ENCODE assay signal across 19 mouse cellular contexts in genomic region chr2:28064339-28065080, GRCm38 (mm10). TPM values are rescaled to one million over a fixed set of nuclear protein-coding genes. Genes with fewer than 3 reads are reported as not detected.
DNase-seq lines count a peak whose midpoint lies in the region; ATAC-seq lines count a peak whose summit lies in the region.
"Had no signal": no experiment of that assay in that cellular context is flagged by ENCODE, and none has a peak within 500 bp of the region (broad histone marks: within the 10 kb centered on the region; RNA-seq: fewer than 3 reads in every experiment).

No protein-coding gene starts in this region.

- H3K36me3 ChIP-seq in heart, embryonic 13.5 days, result no peaks in the 10 kb centered on the region
- H3K36me3 ChIP-seq in liver, embryonic 12.5 days, result no peaks in the 10 kb centered on the region
- H3K36me3 ChIP-seq in stomach, embryonic 16.5 days (ENCODE audit: control insufficient read depth, insufficient read depth, low read length), result no peaks in the 10 kb centered on the region
- H3K36me3 ChIP-seq: kidney, embryonic 15.5 days; midbrain, embryonic 12.5 days; neural tube, embryonic 15.5 days had no signal

- no peak overlapping the region for H3K4me3 ChIP-seq in heart, embryonic 13.5 days
- no peak overlapping the region for H3K4me3 ChIP-seq in liver, embryonic 12.5 days
- no peak overlapping the region for H3K4me3 ChIP-seq in stomach, embryonic 16.5 days (replicated peaks; ENCODE audit: low read length)
- H3K4me3 ChIP-seq: kidney, embryonic 15.5 days; left cerebral cortex, adult 2 months; midbrain, embryonic 12.5 days; neural tube, embryonic 15.5 days had no signal

- no peak overlapping the region for H3K9ac ChIP-seq in heart, embryonic 13.5 days
- peak overlapping the region; percentile 71 for H3K9ac ChIP-seq in liver, embryonic 12.5 days
- no peak overlapping the region for H3K9ac ChIP-seq in stomach, embryonic 16.5 days (ENCODE audit: low read length)
- H3K9ac ChIP-seq: kidney, embryonic 15.5 days; midbrain, embryonic 12.5 days; neural tube, embryonic 15.5 days had no signal

- no peaks in the 10 kb centered on the region for H3K9me3 ChIP-seq in heart, embryonic 13.5 days
- H3K9me3 ChIP-seq in liver, embryonic 12.5 days (replicated peaks), result no peaks in the 10 kb centered on the region
- H3K9me3 ChIP-seq in stomach, embryonic 16.5 days (replicated peaks; ENCODE audit: control insufficient read depth, low read length), result no peaks in the 10 kb centered on the region
- H3K9me3 ChIP-seq: kidney, embryonic 15.5 days; midbrain, embryonic 12.5 days; neural tube, embryonic 15.5 days had no signal

- H3K4me2 ChIP-seq in heart, embryonic 13.5 days, result no peak overlapping the region
- H3K4me2 ChIP-seq in liver, embryonic 12.5 days, result peak overlapping the region; percentile 50
- no peak overlapping the region for H3K4me2 ChIP-seq in stomach, embryonic 16.5 days (ENCODE audit: low read depth, low read length)
- H3K4me2 ChIP-seq: kidney, embryonic 15.5 days; midbrain, embryonic 12.5 days; neural tube, embryonic 15.5 days had no signal

- 63% methylated on average over 7 of the region's 7 CpGs for WGBS in heart, embryonic 13.5 days
- 24% methylated on average over 7 of the region's 7 CpGs for WGBS in liver, embryonic 12.5 days (ENCODE audit: insufficient replicate concordance)
- 57% methylated on average over 7 of the region's 7 CpGs for WGBS in stomach, embryonic 16.5 days

- peak overlapping the region; percentile 20; the same call in 1 of the 2 replicates for H3K27ac ChIP-seq in heart, embryonic 13.5 days (replicated peaks)
- H3K27ac ChIP-seq in liver, embryonic 12.5 days, result peak overlapping the region; percentile 97
- no peak overlapping the region for H3K27ac ChIP-seq in stomach, embryonic 16.5 days (ENCODE audit: low read length)
- H3K27ac ChIP-seq: hindbrain, postnatal 0 days; kidney, embryonic 15.5 days; left cerebral cortex, adult 2 months; midbrain, embryonic 12.5 days; neural tube, embryonic 15.5 days had no signal

- peaks cover 18% of the 10 kb centered on the region for H3K4me1 ChIP-seq in heart, embryonic 13.5 days
- peaks cover 90% of the 10 kb centered on the region for H3K4me1 ChIP-seq in liver, embryonic 12.5 days
- peaks cover 9% of the 10 kb centered on the region; the same call in 1 of the 2 replicates for H3K4me1 ChIP-seq in stomach, embryonic 16.5 days (ENCODE audit: control insufficient read depth, insufficient read depth, low read length)

- DNase-seq in heart, postnatal 10 days, result no peak
- peak; percentile 71 for DNase-seq in c-Kit-negative CD71-positive TER-119-positive erythroid progenitor cells, embryonic 14.5 days (ENCODE audit: low read depth, low spot score)
- DNase-seq in thymus, postnatal 36 days, result no peak
- DNase-seq in left cerebral cortex, postnatal 14 days (ENCODE audit: low spot score in 2 of 2), result no peak
- DNase-seq: adrenal gland, postnatal 14 days; cerebellum, postnatal 36 days; lung, postnatal 36 days; thymus, postnatal 4 days had no signal

- H3K27me3 ChIP-seq in heart, embryonic 13.5 days (replicated peaks), result no peaks in the 10 kb centered on the region; the same call in 1 of the 2 replicates
- no peaks in the 10 kb centered on the region for H3K27me3 ChIP-seq in liver, embryonic 12.5 days (replicated peaks)
- no peaks in the 10 kb centered on the region for H3K27me3 ChIP-seq in stomach, embryonic 16.5 days (ENCODE audit: control insufficient read depth, insufficient read depth, low read length)
- H3K27me3 ChIP-seq: kidney, embryonic 15.5 days; midbrain, embryonic 12.5 days; neural tube, embryonic 15.5 days had no signal

- intact Hi-C loops in heart, postnatal 10 days (cut with DNase I), result no loop called here
- intact Hi-C loops in left cerebral cortex, postnatal 14 days (cut with DNase I), result loop anchor here (10.0 kb wide), 1 partner anchor 350 kb away; no protein-coding TSS in a partner anchor

- no peak for ATAC-seq in heart, embryonic 13.5 days (ENCODE audit: extremely low read depth, insufficient number of reproducible peaks, low FRiP score, low TSS enrichment)
- peak; percentile 86 for ATAC-seq in liver, embryonic 12.5 days
- peak; percentile 23; the same call in 1 of the 2 replicates for ATAC-seq in stomach, embryonic 16.5 days (ENCODE audit: insufficient read depth, low FRiP score)
- ATAC-seq: forebrain, embryonic 14.5 days; hindbrain, postnatal 0 days had no signal

RNA-seq across cellular contexts. Expression of gene Fcnb, which starts 20.2 kb away (rescaled TPM):
- polyA plus RNA-seq in heart, embryonic 13.5 days (2015; fragmentation: Nextera tagmentation; extraction: Ambion mirVana), result 0.25 and 0.28 TPM in 2 replicates
- not detected for total RNA-seq in heart, postnatal 10 days (2021)
- polyA plus RNA-seq in liver, embryonic 12.5 days (2016; fragmentation: Nextera tagmentation; extraction: Ambion mirVana), result 6.0 and 8.5 TPM in 2 replicates
- polyA plus RNA-seq in stomach, embryonic 16.5 days (2015; fragmentation: Nextera tagmentation; extraction: Ambion mirVana), result 1.8 and 2.5 TPM in 2 replicates
- total RNA-seq in left cerebral cortex, postnatal 14 days (2021), result not detected
- total RNA-seq: heart, postnatal 25 days; hindbrain, postnatal 0 days; layer of hippocampus, adult 18-20 months; left cerebral cortex, adult 2 months had no signal
- polyA plus RNA-seq: forebrain, embryonic 14.5 days; hindbrain, postnatal 0 days; midbrain, embryonic 12.5 days; neural tube, embryonic 15.5 days had no signal
